Mouse (Mus musculus) lung, adult 2 months (tissue): ENCODE results near the gene Stxbp5l. TPM values are rescaled to one million over a fixed set of nuclear protein-coding genes. Genes with fewer than 3 reads are reported as not detected.
"Not testable (repeated sequence)": the region's sequence is repeated elsewhere in the genome, so short reads cannot be mapped to it uniquely, and the experiment has no call there.

Experiments
- DNase-seq: peaks from one replicate; pipeline ENCODE4 v3.0.0; 2022
- H3K4me1 ChIP-seq: fragments of 200-500 bp; 2 replicates; pipeline ENCODE4 v1.6.1; 2011; ENCODE audit warnings: low read length; ENCODE audit not compliant: control insufficient read depth, insufficient read depth
- H3K4me3 ChIP-seq: fragments of 200-500 bp; replicated peaks from 2 replicates; pipeline ENCODE3; 2011; ENCODE audit warnings: low read depth, mild to moderate bottlenecking, control low read depth, low read length; ENCODE audit errors: extremely low read depth
- CTCF ChIP-seq: fragments of 200-500 bp; IDR thresholded peaks from 2 replicates; pipeline ENCODE4 v1.5.1; 2011; ENCODE audit warnings: mild to moderate bottlenecking, low read length, control low read depth; ENCODE audit not compliant: insufficient read depth
- POLR2A ChIP-seq: fragments of 200-500 bp; IDR thresholded peaks from 2 replicates; pipeline ENCODE4 v1.6.1; 2011; ENCODE audit warnings: low read depth, mild to moderate bottlenecking, control low read depth, low read length, borderline replicate concordance; ENCODE audit errors: extremely low read depth
- WGBS: fragments of 180-500 bp; shearing (Covaris S2); methylation state at CpG from one replicate; pipeline ENCODE4 v1.1.7; 2018; 5-methylcytosine and 5-hydroxymethylcytosine counted together
- polyA plus RNA-seq: library from polyadenylated mRNA; depleted of rRNA; stranded (reverse); fragments of >200 nt; gene quantifications from 2 replicates; pipeline ENCODE4 v1.2.3, GENCODE M21; 2012

Stxbp5l gene
- polyA plus RNA-seq, 1 experiment: not detected

DNA sequence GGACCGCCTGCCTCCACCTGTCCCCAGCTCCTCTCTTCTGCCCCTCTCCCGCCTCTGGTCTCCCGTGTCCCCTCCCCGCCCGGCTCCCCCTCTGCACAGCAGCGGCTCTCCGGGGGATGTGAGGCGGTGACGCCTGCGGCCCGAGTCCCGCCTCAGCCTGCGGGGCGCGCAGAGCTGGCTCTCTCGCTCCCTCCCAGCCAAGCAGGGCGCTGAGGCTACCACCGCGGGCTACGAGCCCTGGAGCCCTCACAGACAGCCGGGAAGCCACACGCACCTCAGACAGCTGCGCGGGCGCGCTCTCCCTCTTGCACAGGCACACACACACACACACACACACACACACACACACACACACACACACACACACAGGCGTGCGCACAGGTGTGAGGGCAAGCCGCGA is 393 bp downstream of the Stxbp5l start:
- no peak for DNase-seq
- under 1% methylated on average over 30 of the region's 30 CpGs for WGBS
- 0 out of 2 replicates have a peak, but pooled peaks cover 2% of the 10 kb centered on the region for H3K4me1 ChIP-seq
- H3K4me3 ChIP-seq: peak overlapping the region; percentile 18
- TF ChIP-seq POLR2A (no peak), CTCF (no peak)

DNA sequence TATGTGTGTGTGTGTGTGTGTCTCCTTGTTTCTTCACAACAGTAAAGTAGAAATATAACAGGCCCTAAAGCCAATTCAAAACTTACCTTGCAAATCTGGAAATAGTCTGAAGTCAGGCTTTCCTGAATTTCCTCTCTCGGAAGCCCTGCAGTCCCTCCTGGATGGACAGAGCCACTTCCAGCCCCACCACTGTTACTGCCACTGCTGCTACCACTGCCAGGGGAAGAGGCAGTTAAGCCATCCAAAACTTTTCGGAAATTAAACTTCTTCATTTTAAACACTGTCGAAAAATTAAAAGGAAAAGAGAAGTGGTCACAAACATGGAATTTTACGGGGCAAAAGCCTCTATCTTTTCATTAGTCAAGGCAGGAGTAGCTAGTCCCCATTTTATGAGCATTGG is 1.3 kb downstream of the Stxbp5l start:
- WGBS: 52% methylated on average over 4 of the region's 4 CpGs
- H3K4me3 ChIP-seq: no peak overlapping the region
- 0 out of 2 replicates have a peak, but pooled peaks cover 2% of the 10 kb centered on the region for H3K4me1 ChIP-seq
- no peak for DNase-seq
- no peak for TF ChIP-seq POLR2A
- no peak for TF ChIP-seq CTCF

DNA sequence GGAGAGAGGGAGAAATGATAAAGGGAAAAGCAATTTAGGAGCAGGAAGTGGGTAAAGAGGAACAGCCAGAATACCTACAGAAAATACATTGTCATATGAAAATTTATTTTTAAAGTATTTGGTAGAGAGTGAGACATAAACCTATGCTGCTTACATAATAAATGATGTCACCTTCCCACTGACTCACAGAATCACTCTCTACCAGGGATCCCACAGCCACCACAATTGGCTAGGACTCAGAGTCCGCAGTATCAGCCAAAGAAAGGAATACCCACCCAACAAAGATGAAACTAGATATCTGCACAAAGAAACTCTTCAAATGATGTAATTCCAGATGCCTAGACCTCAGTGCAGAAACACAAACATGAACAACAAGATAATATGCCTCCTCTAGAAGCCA is 12.0 kb downstream of the Stxbp5l start:
- Histone ChIP-seq H3K4me1 (no peaks in the 10 kb centered on the region), H3K4me3 (no peak overlapping the region)
- no peak for DNase-seq
- TF ChIP-seq CTCF (no peak), POLR2A (no peak)
- WGBS: 91% methylated on average over 1 of the region's 1 CpGs

DNA sequence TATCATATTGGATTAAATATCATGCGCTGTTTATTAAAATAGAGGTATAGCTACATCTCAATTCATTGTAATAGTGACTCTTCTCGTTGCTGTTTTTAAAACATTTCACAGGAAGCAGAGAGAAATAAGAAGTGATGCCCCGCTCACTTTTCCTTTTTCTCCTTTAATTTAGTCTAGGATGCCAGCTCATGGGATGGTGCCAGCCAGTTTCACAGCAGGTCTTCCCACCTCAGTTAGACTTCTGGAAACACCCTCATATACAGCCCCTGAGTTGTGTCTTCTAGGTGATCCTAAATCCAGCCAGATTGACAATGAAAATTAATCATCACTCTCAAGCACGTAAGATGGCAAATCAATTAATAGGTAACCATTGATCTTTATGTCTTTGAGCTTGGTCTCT is 17.3 kb downstream of the Stxbp5l start:
- Histone ChIP-seq H3K4me1 (no peaks in the 10 kb centered on the region), H3K4me3 (no peak overlapping the region)
- WGBS: 80% methylated on average over 4 of the region's 4 CpGs
- no peak for TF ChIP-seq CTCF
- no peak for TF ChIP-seq POLR2A
- DNase-seq: no peak

DNA sequence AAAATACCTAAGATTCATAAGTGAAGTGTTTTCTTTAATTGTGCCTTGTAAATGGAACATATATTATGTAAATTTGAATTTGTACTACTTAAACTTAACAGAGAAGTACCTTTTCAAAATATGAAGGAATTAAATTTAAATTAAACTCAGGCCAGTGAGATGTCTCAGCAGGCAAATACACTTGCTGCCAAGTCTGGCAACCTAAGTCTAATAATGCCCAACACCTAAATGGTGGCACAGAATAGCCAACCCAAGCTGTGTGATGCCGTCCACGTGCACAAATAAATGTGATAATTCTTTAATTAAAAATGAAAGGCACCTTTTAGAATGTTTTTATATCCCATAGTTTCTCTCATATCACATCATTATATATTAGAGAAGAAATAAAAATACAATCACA is 20.8 kb downstream of the Stxbp5l start:
- no peaks in the 10 kb centered on the region for H3K4me1 ChIP-seq
- WGBS: 91% methylated on average over 2 of the region's 2 CpGs
- DNase-seq: no peak
- H3K4me3 ChIP-seq: no peak overlapping the region
- TF ChIP-seq CTCF: no peak
- no peak for TF ChIP-seq POLR2A

DNA sequence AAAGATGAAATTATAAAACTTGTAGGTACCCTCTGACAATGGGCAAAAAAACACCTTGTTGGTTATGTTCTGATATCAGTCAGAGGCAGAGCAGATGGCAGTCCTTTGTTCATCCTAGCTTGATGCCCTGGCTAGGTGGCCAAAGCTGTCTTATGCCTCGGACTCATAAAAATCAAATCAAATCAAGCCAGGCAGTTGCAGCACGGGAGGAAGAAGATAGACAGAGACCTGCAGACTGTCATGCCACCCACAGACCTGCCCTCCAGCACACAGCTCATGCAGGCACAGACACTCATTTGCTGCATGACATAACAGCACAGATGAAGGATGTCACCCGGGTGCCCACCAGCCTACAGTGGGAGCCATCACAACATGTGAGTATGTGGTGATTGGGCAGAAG is 29.1 kb downstream of the Stxbp5l start:
- Histone ChIP-seq H3K4me1 (no peaks in the 10 kb centered on the region), H3K4me3 (no peak overlapping the region)
- no peak for DNase-seq
- WGBS: 82% methylated on average over 3 of the region's 3 CpGs
- TF ChIP-seq CTCF (no peak), POLR2A (no peak)

DNA sequence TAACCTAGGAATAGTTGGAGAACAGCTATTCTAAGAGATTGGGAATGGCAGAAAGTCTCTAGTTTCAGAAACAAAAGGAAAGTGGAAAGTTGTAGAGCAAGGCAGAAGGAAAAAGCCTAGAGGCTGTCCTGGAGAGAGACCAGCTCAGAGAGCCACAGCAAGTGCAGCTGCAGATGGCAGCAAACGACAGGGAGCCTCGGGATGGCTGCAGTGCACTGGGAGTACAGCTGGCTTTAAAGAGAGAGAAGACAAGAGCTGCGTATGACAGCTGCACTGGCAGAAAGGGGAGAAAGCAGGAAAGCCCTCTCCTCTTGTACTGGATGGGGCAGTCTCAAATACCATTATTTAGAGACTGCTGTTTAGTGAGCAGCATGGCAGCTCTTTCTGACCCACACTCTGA is 37.7 kb downstream of the Stxbp5l start:
- TF ChIP-seq POLR2A: no peak
- TF ChIP-seq CTCF: no peak
- 13% methylated on average over 3 of the region's 3 CpGs for WGBS
- no peak for DNase-seq
- Histone ChIP-seq H3K4me3 (no peak overlapping the region), H3K4me1 (no peaks in the 10 kb centered on the region)

DNA sequence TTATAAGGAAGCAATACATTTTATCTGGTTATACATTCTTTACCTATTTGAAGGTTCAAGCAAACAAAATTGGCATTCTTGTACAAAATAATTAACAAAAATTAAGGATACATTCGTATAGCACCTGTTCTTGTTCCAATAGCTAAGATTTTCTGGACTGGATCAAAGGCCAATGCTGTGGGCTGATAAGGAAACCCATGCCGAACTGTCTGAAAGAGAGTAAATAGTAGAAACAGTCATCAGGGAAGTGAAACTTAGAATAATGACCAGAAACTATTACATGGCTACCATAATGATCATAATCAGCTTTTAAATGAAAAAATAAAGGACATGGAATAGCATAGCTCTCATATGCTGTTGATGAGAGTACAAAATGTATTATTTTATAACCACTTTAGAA is 39.8 kb downstream of the Stxbp5l start:
- 41% methylated on average over 2 of the region's 2 CpGs for WGBS
- no peak for DNase-seq
- TF ChIP-seq CTCF: no peak
- TF ChIP-seq POLR2A: no peak
- no peak overlapping the region for H3K4me3 ChIP-seq
- no peaks in the 10 kb centered on the region for H3K4me1 ChIP-seq

DNA sequence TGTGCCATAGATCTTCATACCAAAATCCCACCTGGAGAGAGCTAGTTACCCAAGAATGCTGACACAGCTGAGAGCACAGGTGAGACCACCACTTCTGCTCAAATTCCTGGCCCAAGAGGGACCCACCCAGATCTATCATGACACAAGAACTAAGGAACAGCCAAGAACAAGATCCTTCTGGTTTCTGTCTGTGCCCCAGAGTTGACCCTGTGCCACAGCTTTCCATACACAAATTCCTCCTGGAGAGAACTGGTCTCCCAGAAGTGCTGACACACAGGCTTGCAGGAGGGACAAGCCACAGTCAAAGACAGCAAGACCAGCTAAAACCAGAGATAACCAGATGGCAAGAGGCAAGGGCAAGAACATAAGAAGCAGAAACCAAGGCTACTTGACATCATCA is 43.3 kb downstream of the Stxbp5l start:
- not testable (repeated sequence) for DNase-seq, H3K4me1 ChIP-seq, H3K4me3 ChIP-seq

DNA sequence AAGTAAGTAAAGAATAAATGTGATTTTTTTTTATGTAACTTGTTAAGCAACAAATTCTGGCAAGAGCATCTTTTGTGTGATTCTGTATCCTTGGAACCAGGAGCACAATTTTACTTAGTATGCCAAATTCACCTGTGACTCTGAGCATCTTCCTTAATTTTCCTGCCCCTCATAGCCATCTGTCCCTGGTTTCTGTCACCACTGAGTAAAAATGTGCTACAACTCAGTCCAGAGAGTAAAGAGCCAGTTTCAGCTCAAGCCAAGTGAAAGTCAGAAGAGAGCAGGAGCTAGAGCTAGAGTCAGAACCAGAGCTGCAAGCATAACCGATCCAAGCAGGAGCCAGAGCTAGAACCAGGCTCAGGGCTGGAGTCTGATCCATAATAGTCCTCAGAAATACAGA is 46.6 kb downstream of the Stxbp5l start:
- 86% methylated on average over 1 of the region's 1 CpGs for WGBS
- no peak for DNase-seq
- H3K4me1 ChIP-seq: no peaks in the 10 kb centered on the region
- TF ChIP-seq POLR2A (no peak), CTCF (no peak)
- H3K4me3 ChIP-seq: no peak overlapping the region

DNA sequence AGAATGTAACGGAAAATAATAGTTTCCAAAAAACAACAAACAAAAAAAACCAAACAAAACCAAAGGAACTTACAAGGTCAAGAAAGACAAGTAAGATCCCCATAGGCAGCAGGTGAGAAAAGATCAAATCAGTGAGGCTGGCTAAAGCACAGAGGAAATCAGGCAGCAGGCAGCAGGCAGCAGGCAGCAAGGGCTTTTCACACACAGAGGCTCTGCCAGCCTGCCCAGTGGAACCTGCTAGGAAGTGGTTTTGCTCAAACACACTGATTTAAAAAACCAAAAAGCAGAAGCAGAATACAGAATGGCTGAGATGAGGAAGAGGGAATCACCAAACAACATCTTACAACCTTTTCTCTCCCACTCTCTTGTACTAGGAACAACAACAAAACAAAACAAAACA is 47.2 kb downstream of the Stxbp5l start:
- 59% methylated on average over 1 of the region's 1 CpGs for WGBS
- no peak overlapping the region for H3K4me3 ChIP-seq
- H3K4me1 ChIP-seq: no peaks in the 10 kb centered on the region
- no peak for DNase-seq
- TF ChIP-seq CTCF (no peak), POLR2A (no peak)
